Mouse (Mus musculus): ENCODE data around the gene Bod1. TPM values are rescaled to one million over a fixed set of nuclear protein-coding genes. Genes with fewer than 3 reads are reported as not detected.

Bod1 gene
- total and polyA plus RNA-seq, 2 experiments from 2014 or later: 91.2 to 134 TPM

DNA sequence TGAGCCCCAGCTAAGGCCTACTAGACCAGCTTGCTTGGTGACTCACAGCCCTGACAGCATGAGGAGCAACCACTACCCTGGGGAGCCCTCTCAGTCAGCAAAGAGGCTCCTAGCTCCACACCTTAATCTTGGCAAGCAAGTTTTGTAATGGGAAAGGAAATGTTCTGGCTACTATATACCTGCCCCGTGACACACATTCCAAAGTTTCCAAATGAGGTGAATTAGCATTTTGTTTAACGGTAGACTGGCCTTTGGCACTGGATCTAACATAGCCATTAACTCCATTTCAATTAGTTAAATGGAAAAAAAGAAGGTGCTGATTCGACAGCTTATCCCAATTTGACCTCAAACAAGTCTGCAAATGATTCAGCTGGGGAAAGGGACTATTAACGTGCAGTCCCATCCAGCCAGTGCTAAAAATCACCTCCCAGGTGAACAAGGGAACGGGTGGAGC lies 1.2 kb downstream of the Bod1 start:
- DNase-seq (ENCODE audit: low spot score) (no peak), ATAC-seq (no peak)
- H3K36me3 ChIP-seq (ENCODE audit: insufficient read depth, low read length): peaks cover 28% of the 10 kb centered on the region
- no peak overlapping the region for H3K27ac ChIP-seq
- H3K27me3 ChIP-seq (ENCODE audit: insufficient read depth, low read length): no peaks in the 10 kb centered on the region
- WGBS: 66% methylated on average over 5 of the region's 5 CpGs
- peak overlapping the region; percentile 80 for H3K4me2 ChIP-seq (ENCODE audit: low read depth, low read length)
- no peaks in the 10 kb centered on the region for H3K9me3 ChIP-seq (ENCODE audit: low read length)
- H3K9ac ChIP-seq (replicated peaks; ENCODE audit: low read length): no peak overlapping the region
- H3K4me1 ChIP-seq (ENCODE audit: insufficient read depth, low read length): peaks cover 9% of the 10 kb centered on the region; the same call in 1 of the 2 replicates
- no peak for TF ChIP-seq CTCF (IDR thresholded peaks at IDR 0.05; ENCODE audit: low read depth)
- H3K4me3 ChIP-seq (ENCODE audit: low read length): peak overlapping the region; percentile 78

GRCm38 (mm10) chr11:31669172-31669869 lies 2.4 kb downstream of the Bod1 start:
- WGBS: 94% methylated on average over 9 of the region's 9 CpGs
- peaks cover 9% of the 10 kb centered on the region; the same call in 1 of the 2 replicates for H3K4me1 ChIP-seq (ENCODE audit: insufficient read depth, low read length)
- no peaks in the 10 kb centered on the region for H3K9me3 ChIP-seq (ENCODE audit: low read length)
- no peaks in the 10 kb centered on the region for H3K27me3 ChIP-seq (ENCODE audit: insufficient read depth, low read length)
- no peak overlapping the region for H3K4me3 ChIP-seq (ENCODE audit: low read length)
- H3K36me3 ChIP-seq (ENCODE audit: insufficient read depth, low read length): peaks cover 38% of the 10 kb centered on the region
- H3K4me2 ChIP-seq (ENCODE audit: low read depth, low read length): no peak overlapping the region
- DNase-seq (ENCODE audit: low spot score) (no peak), ATAC-seq (no peak)
- H3K9ac ChIP-seq (replicated peaks; ENCODE audit: low read length): no peak overlapping the region
- H3K27ac ChIP-seq: no peak overlapping the region
- TF ChIP-seq CTCF (IDR thresholded peaks at IDR 0.05; ENCODE audit: low read depth): peak; percentile 11; the same call in 1 of the 2 replicates

DNA sequence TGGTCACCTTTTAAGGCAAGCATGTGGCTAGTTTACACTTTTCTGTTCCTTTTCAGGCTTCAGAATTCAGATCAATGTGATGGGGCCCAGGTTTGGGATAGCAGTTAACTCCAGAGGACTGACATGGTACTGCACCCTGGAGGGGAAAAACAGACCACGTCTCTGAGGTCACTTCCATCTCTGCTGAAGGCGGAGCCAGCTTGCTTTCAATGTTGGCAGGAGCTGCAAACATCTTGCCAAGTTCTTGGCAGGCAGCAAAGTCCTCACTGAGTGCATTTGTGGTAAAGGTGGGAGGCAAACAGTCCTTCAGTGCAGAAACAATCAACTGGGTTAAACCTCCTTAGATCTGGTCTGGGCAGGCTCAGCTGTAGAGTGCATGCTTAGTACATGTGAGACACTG lies 7.5 kb downstream of the Bod1 start:
- H3K27me3 ChIP-seq (ENCODE audit: insufficient read depth, low read length): no peaks in the 10 kb centered on the region
- no peak overlapping the region for H3K9ac ChIP-seq (replicated peaks; ENCODE audit: low read length)
- WGBS: 72% methylated on average over 2 of the region's 2 CpGs
- peaks cover 46% of the 10 kb centered on the region for H3K36me3 ChIP-seq (ENCODE audit: insufficient read depth, low read length)
- DNase-seq (ENCODE audit: low spot score) (peak; percentile 46), ATAC-seq (peak; percentile 61)
- H3K4me2 ChIP-seq (ENCODE audit: low read depth, low read length): no peak overlapping the region
- H3K4me1 ChIP-seq (ENCODE audit: insufficient read depth, low read length): no peaks in the 10 kb centered on the region
- no peaks in the 10 kb centered on the region for H3K9me3 ChIP-seq (ENCODE audit: low read length)
- peak; percentile 52 for TF ChIP-seq CTCF (IDR thresholded peaks at IDR 0.05; ENCODE audit: low read depth)
- H3K4me3 ChIP-seq (ENCODE audit: low read length): no peak overlapping the region
- H3K27ac ChIP-seq: no peak overlapping the region

GRCm38 (mm10) chr11:31663501-31663900 lies 8.2 kb downstream of the Bod1 start:
- no peak overlapping the region for H3K27ac ChIP-seq
- peaks cover 41% of the 10 kb centered on the region for H3K36me3 ChIP-seq (ENCODE audit: insufficient read depth, low read length)
- H3K9ac ChIP-seq (replicated peaks; ENCODE audit: low read length): no peak overlapping the region
- no peak for ATAC-seq
- DNase-seq (ENCODE audit: low spot score): no peak
- no peak overlapping the region for H3K4me3 ChIP-seq (ENCODE audit: low read length)
- no peak overlapping the region for H3K4me2 ChIP-seq (ENCODE audit: low read depth, low read length)
- 96% methylated on average over 4 of the region's 4 CpGs for WGBS
- no peak for TF ChIP-seq CTCF (IDR thresholded peaks at IDR 0.05; ENCODE audit: low read depth)
- H3K9me3 ChIP-seq (ENCODE audit: low read length): no peaks in the 10 kb centered on the region
- no peaks in the 10 kb centered on the region for H3K4me1 ChIP-seq (ENCODE audit: insufficient read depth, low read length)
- no peaks in the 10 kb centered on the region for H3K27me3 ChIP-seq (ENCODE audit: insufficient read depth, low read length)

DNA sequence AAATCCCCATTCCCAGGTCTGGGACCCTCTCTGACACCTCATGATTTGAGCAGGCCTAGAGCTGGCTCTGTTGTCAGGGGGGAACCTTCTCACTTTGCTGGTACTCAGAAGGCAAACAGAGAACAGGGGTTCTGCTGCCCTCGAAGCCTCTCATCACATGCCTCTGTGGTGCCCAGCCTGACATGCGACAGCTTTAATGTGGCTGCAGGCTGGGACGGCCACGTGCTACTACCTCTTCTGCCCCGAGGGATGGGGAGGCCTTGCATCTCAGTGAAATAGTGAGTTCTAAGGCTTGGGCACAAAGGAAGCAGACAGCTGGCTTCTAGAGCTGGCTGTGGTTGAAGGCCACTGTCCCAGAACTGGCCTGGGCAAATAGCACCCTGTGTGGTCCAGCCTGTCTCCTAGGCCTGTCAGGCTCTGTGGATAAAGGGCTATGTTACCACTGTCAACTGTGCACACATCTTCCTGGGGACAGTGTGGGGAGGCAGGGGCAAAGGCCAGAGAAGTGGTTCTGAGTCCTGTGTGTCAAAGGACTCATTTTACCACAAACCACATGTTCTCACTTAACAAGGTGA lies 8.7 kb downstream of the Bod1 start:
- Histone ChIP-seq H3K4me1 (ENCODE audit: insufficient read depth, low read length) (no peaks in the 10 kb centered on the region), H3K9me3 (ENCODE audit: low read length) (no peaks in the 10 kb centered on the region), H3K4me3 (ENCODE audit: low read length) (no peak overlapping the region), H3K36me3 (ENCODE audit: insufficient read depth, low read length) (peaks cover 39% of the 10 kb centered on the region), H3K27me3 (ENCODE audit: insufficient read depth, low read length) (no peaks in the 10 kb centered on the region), H3K4me2 (ENCODE audit: low read depth, low read length) (no peak overlapping the region), H3K9ac (replicated peaks; ENCODE audit: low read length) (no peak overlapping the region), H3K27ac (no peak overlapping the region)
- DNase-seq (ENCODE audit: low spot score) (no peak), ATAC-seq (no peak)
- TF ChIP-seq CTCF (IDR thresholded peaks at IDR 0.05; ENCODE audit: low read depth): no peak
- 85% methylated on average over 5 of the region's 5 CpGs for WGBS

DNA sequence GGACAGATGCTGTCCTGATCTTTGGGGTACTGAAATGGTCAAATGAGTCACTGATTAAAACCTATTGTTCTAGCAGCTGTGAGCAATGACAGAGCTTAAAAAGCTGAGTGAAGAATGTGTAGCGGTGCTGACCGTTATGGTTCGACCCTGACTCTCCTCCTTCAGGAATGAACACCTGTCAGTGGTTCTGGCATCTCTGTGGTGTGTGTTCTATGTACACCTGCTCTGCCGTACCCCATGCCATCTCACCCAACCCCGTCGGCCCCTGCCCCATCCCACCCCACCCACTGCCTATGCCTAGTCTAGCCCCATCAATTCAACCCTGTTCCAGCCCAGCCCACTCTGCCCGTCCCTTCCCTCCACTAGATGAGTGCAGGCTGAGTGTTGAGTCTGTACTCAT lies 9.5 kb downstream of the Bod1 start:
- no peaks in the 10 kb centered on the region for H3K27me3 ChIP-seq (ENCODE audit: insufficient read depth, low read length)
- H3K27ac ChIP-seq: no peak overlapping the region
- 92% methylated on average over 7 of the region's 7 CpGs for WGBS
- H3K4me1 ChIP-seq (ENCODE audit: insufficient read depth, low read length): no peaks in the 10 kb centered on the region
- peaks cover 34% of the 10 kb centered on the region for H3K36me3 ChIP-seq (ENCODE audit: insufficient read depth, low read length)
- DNase-seq (ENCODE audit: low spot score) (no peak), ATAC-seq (no peak)
- H3K4me3 ChIP-seq (ENCODE audit: low read length): no peak overlapping the region
- H3K9ac ChIP-seq (replicated peaks; ENCODE audit: low read length): no peak overlapping the region
- no peaks in the 10 kb centered on the region for H3K9me3 ChIP-seq (ENCODE audit: low read length)
- no peak overlapping the region for H3K4me2 ChIP-seq (ENCODE audit: low read depth, low read length)
- no peak for TF ChIP-seq CTCF (IDR thresholded peaks at IDR 0.05; ENCODE audit: low read depth)

DNA sequence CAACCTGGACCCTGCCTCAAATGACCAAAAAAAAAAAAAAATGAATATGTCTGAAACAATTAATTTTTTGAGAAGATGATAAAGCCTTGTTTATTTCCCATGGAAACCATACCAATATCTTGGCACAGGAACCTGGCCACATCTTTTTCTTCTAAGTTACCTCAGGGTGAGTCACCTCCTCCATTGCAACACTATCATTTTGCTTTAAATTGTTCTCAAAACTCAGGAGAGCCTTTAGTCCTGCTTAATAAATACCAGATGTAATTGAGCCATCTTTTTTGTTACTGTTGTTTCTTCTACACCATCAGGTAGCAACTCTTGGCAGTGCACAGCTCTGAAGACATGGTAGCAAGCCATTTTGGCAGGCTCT lies 13.9 kb downstream of the Bod1 start:
- DNase-seq (ENCODE audit: low spot score) (no peak), ATAC-seq (no peak)
- H3K4me1 ChIP-seq (ENCODE audit: insufficient read depth, low read length): no peaks in the 10 kb centered on the region
- H3K27ac ChIP-seq: no peak overlapping the region
- no peak overlapping the region for H3K4me2 ChIP-seq (ENCODE audit: low read depth, low read length)
- H3K9me3 ChIP-seq (ENCODE audit: low read length): no peaks in the 10 kb centered on the region
- no peak overlapping the region for H3K4me3 ChIP-seq (ENCODE audit: low read length)
- no peak overlapping the region for H3K9ac ChIP-seq (replicated peaks; ENCODE audit: low read length)
- no peaks in the 10 kb centered on the region for H3K27me3 ChIP-seq (ENCODE audit: insufficient read depth, low read length)
- 0 out of 2 replicates have a peak, but pooled peaks cover 1% of the 10 kb centered on the region for H3K36me3 ChIP-seq (ENCODE audit: insufficient read depth, low read length)
- no peak for TF ChIP-seq CTCF (IDR thresholded peaks at IDR 0.05; ENCODE audit: low read depth)
